Mouse (Mus musculus): ENCODE measurements around the gene Ndufc1.

DNA sequence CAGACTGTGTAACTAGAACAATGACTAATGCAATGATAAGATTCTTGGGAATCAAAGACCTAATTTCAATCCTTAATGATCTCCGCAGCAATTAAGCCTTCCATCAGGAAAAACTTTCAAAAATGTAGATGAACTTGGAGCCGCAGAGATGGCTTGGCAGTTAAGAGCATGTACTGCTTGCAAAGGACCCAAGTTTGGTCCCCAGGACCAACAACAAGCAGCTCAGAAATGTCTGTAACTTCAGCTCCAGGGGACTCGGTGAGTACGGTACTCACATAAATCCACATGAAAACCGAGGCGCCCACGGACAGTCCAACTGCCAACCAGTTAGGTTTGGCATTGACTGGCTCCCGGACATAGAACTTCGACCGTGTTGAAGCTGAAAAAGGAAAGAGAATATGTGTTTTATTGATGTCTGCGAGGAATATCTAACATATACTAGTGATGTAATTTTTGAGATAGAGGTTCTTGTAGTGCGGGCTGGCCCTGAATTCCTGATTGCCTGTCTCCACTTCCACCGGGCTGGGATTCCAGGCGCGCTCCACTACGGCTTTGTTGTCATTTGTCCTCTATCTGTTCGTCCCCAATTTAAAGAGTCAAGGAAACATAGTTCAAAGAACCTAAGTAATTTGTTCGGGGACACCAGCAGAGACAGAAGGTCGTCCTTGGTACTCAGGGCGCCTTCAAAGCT, 773 bp downstream of the Ndufc1 start:
- TF ChIP-seq GATA1 (IDR thresholded peaks at IDR 0.05; ENCODE audit: low read length) (no peak), TAL1 (IDR thresholded peaks at IDR 0.05; ENCODE audit: low read length) (no peak)
